Mouse (Mus musculus) erythroid progenitor cell, adult 5-6 weeks (primary cell): ENCODE measurements around the gene Gstp2. TPM values are rescaled to one million over a fixed set of nuclear protein-coding genes. Genes with fewer than 3 reads are reported as not detected.
"Not testable (repeated sequence)": the region's sequence is repeated elsewhere in the genome, so short reads cannot be mapped to it uniquely, and the experiment has no call there.

Experiments
- ATAC-seq: replicated peaks from 2 replicates; pipeline ENCODE4 v1.8.0; 2016; ENCODE audit warnings: moderate number of reproducible peaks, mild to moderate bottlenecking, moderate TSS enrichment, inconsistent platforms; ENCODE audit not compliant: poor library complexity, low FRiP score, severe bottlenecking
- total RNA-seq, 2 experiments: library from RNA; stranded (forward) in 1 of 2; stranded (reverse) in 1 of 2; fragments of 150-400 nt in 1 of 2; fragments of 186-747, 209-891 nt in 1 of 2; gene quantifications; 2 replicates each; pipeline versions ENCODE4 v1.2.3 to v1.2.4; 2015 to 2017; ENCODE audit warnings: low replicate concordance in 2 of 2

Gstp2 gene
- total RNA-seq, 2 experiments from 2014 or later = 3.2 TPM; not detected in 1

DNA sequence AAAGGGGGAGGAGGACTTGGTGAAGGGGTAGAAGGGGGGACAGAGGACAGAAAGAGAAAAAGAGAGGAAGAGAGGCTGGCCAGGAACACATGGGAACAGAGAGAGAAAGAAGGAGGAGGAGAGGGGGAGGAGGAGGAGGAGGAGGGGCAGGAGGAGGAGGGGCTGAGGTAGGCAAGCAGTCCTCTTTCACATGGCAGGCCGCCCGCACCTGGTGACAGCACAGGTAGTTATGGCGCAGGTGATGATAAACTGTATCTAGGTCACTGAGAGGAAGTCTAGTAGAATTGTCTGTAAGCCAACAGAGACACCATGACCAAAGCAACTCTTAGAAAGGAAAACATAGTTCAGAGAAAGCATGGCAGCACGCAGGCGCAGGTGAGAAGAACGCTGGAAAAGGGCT, 25.6 kb upstream of the Gstp2 start:
- no peak for ATAC-seq

DNA sequence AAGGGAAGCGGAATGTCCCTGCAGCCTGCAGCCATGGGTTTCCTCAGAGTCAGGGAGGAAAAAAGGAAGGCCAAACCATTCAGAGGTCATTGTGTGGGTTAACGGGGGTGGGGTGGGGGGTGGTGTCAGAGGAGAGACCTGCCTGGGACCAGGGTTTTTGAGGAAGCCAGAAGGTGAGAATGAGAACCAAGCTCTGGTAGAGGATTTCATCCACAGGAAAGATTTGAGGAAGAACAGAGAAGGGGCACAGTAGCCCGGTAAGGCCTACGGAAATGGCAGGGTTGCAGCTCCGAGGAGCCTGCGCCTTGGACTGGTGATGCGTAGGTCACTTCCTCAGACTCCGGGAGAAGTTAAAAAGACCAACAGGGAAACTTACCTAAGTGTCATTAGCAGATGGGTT, 24.9 kb upstream of the Gstp2 start:
- ATAC-seq = no peak

DNA sequence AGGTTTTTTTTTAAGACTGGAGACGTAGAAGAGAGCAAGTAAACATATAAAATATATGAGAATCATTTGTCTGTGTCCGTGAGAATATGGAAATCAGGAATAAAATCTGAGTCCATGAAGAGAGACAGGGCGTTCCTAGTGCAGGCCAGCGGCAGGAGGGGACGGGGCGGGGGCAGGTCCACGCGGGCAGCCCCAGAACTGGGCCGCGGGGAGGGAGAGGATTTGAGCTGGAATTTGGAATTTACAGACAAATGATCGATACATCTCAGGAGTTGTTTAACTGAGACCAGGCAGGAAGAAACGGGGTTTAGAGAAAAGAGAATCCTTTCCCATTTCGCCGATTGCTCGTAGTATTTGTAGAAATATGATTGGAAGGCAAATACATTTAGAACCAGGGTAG, 24.5 kb upstream of the Gstp2 start:
- ATAC-seq = no peak

DNA sequence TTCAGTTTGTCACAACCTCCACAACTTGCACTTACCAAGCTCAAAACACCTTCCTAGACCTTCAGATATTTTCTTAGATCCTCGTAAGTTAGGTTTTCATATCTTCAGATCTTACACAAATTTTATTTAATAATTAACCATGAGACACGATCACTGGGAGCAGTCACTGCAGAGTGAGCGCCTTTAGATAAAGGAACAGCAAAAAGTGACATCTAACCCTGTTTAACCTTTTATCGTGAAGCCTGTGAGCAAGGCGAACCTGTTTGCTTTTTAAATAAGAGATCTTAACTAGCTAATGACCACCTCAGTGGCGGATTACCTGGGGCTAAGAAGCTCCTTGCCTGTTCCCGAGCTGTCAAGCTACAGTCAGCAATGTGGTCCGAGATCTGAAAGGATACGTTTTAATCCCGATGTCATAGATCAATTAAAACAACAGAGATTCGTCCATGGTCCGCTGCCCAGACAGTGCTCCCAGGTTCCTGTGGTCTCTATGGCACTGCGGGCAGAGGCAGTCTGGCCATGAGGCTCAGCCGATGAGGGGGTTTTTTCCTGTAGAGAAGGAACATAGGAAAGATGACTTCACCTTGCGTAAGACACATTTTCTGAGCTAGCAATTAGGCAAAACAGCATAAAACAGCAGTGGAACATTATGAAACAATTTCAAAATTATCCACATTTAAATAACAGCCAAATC, 23.0 kb upstream of the Gstp2 start:
- ATAC-seq = no peak

DNA sequence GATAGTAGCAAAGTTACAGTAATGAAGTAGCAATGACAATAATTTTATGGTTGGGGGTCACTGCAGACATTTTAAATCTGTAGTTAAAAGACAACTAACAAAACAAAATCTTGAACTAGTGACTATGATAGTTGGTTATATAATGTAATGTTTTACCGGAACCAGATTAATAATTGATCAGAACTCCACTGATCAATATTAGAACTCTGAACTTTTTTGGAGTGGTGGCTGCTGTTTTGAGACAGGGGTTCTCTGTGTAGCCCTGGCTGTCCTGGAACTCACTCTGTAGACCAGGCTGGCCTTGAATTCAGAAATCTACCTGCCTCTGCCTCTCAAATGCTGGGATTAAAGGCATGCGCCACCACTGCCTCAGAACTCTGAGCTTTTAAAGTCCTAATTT, 22.4 kb upstream of the Gstp2 start:
- ATAC-seq = not testable (repeated sequence)

DNA sequence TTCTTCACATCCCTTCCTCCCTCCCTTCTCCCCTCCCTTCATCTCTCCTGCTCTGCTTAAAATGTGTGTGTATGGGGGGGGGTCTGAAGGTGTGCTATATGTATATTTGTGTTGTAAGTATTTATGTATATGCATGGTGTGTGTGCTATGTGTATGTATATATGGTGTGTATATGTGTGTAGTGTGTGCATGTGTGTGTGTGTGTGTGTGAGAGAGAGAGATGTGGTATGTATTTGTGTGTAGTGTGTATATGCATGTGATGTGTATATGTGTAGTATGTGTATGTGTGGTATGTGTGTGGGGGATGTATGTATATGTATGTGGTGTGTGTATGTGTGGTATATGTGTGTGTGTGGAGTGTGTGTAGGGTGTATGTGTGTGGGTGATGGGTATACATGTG, 21.1 kb upstream of the Gstp2 start:
- no peak for ATAC-seq

DNA sequence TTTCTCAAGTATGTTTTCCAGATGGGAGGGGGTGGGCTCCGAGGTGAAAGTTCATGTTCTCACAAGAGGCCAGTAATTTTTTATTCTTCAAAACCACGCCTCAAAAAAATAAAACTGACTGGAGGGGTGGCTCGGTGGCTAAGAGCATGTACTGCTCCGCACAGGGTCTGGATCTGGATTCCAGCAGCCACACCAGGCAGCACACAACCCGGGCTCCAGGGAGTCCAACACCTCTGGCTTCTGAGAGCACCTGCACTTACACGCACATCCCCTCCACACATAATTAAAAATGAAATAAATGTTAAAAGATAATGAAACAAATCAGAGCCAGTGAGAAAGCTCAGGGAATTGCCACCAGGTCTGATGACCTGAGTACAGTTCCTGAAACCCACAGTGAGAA, 20.5 kb upstream of the Gstp2 start:
- no peak for ATAC-seq

DNA sequence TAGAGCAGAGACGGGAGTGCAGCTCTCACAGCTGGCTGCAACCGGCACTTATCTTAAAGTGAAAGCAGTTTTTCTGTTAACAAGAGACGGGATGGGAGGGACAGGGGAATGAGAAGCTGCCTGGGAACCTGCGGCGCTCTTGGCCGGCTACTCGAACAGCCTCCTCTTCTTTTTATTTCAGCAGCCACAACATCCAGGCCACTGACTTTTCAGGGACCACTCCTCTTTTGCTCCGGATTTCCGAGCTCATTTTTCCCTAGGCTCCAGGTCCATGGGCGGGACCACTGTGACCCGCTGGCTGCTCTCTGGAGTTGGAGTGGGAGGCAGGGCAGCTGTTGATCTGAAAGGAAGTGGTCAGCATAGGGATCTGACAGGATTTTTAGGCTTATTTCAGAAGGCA, 18.7 kb upstream of the Gstp2 start:
- not testable (repeated sequence) for ATAC-seq

DNA sequence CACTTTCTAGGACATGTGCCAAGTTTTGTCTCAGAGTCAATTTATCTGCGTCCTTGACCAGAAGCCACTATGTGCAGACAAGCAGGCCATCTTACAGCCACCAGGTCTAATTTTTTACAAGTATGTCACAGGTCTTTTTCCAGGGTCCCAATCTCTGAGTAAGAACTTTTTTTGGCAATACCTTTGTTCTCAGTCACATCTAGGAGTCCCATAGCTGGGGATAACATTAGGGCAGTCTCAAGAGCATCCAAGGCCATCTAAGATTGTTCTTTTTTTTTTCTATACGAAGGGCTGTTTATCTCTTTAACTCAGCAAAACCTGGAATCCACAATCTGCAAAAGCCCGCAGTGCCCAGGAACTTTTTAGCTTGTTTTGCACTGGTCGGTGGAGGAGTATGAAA, 17.5 kb upstream of the Gstp2 start:
- ATAC-seq = not testable (repeated sequence)

DNA sequence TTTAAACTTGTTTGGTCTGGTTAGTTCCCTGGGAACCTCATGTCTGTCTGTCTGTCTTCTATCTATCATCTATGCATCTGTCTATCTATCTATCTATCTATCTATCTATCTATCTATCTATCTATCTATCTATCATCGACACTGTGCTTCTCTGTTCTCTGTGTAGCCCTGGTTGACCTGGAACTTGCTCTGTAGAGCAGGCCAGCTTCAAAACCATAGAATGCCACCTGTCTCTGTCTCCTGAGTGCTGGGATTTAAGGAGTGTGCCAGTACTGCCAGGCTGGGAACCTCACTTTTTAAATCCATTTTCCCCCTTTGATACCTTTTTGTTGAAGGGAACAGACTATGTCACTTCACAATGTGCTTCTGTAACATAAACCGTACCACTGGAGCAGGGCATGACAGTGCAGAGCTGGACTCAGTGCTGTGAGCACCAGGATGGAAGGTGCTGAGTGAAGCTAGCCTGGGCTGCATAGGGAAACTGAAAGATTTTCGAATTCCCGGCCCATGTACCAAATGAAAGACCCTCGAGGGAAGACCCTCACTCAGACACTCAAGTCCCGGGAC, 15.2 kb upstream of the Gstp2 start:
- no peak for ATAC-seq

DNA sequence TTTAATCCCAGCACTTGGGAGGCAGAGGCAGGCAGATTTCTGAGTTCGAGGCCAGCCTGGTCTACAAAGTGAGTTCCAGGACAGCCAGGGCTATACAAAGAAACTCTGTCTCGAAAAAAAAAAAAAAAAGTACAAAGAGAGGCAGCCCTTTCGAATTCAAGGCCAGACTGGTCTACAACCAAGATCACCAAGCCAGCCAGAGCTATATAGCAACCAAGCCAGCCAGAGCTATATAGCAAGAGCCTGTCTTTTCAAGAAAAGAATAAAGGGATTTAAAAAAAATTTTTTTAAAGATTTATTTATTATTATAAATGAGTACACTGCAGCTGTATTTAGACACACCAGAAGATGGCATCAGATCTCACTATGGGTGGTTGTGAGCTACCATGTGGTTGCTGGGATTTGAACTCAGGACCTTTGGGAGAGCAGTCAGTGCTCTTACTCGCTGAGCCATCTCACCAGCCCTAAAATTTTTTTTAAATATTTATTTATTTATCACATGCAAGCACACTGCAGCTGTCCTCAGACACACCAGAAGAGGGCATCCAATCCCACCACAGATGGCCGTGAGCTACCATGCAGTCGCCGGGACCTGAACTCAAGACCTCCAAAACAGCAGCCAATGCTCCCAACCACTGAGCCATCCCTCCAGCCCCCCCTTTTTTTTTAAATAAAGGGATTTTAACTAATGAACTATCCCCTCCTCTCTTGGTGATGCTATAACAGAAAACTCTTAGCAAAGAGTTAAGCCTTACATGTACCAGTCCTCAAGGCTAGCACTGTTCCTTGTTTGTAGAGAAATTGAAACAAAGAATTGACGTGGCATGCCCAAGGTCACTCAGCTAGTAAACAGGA, 14.4 kb upstream of the Gstp2 start:
- ATAC-seq = not testable (repeated sequence)

DNA sequence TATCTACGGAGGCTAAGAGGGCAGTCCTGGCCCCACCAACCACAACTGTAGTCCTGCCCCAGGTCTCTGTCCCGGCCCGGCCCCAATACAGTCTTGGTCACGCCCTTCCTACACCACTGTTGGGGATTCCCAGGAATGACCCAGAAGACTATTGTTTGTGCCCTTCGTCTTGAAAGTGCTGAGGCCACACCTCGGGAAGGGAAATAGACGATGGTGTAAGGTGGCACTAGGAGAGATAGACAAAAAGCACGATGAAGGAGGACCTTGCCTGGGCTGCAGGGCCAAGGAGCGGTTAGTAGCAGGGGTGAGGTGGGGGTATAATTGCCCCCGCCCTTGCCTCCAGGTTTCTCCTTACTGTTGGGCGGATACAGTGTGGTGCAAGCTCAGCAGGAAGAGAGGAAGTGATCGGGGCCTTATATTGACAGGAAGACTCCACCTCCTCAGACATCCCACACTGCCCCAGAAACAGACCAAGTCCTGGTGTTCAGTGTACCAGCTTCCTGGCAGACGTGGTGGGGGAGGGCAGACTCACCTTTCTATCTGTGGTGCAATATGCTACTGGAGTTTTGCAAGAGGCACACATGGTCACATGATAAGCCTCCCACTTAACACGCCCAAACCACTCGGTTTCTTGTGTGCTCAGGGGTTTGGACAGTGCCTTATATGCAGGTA, 13.4 kb upstream of the Gstp2 start, which contains the start of gene Gstp3:
Gstp3 (minus strand) TSS at position 501 of the 672 bp plus-strand sequence.
- peak; percentile 96 for ATAC-seq

DNA sequence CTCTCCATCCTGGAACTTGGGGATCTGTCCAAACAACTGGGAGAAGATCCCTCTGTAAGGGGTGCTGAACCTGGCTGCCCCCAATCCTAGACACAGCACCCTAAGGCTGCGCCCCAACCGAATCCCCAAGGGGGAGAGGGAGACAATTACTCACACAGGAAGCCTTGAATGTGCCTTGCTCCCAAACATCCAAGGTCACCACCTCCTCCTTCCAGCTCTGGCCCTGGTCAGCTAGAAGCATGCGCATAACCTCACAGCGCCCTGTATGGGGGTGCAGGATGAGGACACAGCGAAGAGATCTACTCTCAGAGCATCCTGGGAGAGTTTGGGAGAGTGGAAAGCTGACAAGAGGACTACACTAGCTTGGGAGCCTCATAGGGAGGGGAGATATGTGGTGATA, 12.8 kb upstream of the Gstp2 start:
- ATAC-seq = 0 out of 2 replicates have a peak, but pooled peaks have one; percentile 5

DNA sequence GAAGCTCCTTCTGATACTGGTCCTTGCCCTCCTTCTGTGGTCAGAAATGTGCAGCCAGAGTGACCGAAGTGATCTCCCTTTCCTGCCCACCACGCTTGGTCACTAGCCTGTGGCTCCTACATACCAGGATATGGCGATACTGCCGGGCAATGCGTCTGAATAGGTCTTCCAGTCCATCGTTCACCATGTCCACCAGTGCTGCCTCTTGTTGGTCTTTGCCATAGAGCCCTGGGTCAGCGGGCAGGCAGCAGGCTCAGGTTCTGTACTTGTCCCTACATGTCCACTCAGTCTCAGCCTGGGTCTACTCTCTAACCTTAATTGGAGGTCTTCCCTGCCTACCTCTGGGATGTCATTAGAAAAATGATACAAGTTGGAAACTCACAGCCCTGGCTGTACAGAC, 12.1 kb upstream of the Gstp2 start:
- ATAC-seq = no peak

DNA sequence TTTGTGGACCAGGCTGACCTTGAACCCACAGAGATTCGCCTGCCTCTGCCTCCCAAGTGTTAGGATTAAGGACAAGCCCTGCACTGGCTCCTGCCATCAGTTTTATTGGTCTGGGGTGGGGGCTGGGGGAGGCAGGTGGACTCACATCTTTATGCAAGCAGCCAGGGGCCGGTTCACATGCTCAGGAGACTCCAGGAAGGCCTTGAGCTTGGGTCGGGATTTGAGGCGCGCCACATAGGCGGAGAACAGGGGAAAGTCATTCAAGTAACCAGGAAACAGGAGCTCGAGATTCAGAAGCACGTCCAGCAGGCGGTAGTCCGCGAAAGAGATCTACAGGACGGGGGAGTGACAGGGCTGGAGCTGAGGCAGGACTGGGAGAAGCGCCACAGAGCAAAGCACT, 11.6 kb upstream of the Gstp2 start:
- no peak for ATAC-seq

DNA sequence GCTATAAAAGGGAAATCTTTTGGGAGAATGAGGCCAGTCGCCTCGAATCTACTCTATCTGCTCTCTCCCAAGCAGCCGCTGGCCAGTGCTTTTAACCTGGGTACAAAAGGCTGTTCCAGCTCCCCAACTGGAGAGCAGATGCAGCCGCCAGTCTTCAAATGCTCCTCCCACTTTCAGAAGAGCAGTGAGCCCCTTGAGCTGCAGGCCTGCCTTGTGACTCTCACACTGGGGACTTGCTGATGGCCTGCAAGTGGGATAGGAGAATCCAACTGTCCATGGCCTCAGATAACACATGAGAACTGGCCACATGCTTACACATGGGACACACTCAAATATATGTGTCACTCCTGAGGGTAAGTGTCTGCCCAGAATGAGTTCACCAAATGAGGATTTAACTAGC, 10.9 kb upstream of the Gstp2 start:
- no peak for ATAC-seq

DNA sequence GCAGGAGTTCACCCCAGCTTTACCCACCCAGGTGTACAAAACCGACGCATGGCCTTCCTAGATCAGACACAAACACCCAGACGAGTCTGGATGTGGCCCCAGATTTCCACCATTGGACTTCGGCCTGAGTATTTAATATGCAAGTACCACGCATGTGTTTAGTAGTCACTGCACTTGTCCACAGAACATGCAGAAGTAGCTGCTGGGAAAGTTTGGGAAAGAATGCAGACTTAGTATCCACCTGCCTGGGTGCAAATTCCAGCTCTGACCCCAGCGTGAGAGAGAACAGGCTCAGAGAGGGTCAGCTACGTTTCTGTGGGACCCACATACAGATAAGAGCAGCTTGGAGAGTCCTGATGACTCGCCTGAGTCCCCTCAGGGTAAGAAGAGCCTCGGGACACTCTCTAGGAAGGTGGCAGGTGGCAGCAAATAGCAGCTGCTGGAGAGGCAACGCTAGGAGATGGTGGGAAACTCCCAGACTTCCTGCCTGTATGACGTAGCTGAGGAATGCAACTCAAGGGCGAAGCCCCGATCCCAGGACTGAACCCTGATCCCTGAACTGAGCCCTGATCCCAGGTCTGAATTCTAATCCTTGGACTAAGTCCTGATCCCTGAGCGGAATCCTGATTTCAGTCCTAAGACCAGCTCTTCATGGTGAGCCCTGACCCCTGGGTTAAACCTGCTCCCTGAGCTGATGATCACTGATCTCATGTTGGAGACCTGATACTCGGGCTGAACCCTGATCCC, 10.3 kb upstream of the Gstp2 start:
- no peak for ATAC-seq

DNA sequence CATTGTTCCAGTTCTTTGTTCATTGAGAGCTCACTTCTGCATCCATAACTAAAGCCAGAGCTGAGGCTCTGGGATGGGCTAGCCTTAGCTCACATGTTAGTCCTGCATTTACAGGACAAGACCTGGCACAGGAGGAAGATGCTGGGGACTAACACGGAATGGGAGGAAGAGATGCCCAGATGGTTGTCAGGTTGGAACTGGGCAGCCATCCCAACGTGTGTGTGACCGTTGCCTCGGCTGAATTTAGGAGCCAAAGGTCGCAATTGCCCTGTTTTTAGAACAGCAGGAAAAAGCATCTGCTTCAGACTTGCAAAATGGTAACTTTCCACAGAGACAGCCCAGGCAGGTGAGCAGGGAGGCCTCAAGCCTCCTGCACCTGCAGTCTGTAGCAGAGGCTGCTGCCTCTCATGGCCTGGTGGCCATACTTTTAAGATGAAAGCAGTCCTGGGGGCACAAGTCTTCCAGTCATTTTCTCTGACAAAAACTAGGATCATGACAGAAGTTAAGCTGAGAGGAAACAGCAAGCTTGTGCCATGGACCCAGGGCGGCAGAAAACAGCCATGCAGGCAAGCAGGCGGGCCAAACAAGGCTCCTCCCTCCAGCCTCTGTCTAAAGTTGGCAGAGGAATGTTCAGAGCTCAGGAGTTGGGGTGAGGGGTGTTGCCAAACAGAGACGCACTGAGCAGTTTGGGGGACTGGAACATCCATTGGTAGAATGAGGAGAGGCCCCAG, 9.6 kb upstream of the Gstp2 start:
- no peak for ATAC-seq

DNA sequence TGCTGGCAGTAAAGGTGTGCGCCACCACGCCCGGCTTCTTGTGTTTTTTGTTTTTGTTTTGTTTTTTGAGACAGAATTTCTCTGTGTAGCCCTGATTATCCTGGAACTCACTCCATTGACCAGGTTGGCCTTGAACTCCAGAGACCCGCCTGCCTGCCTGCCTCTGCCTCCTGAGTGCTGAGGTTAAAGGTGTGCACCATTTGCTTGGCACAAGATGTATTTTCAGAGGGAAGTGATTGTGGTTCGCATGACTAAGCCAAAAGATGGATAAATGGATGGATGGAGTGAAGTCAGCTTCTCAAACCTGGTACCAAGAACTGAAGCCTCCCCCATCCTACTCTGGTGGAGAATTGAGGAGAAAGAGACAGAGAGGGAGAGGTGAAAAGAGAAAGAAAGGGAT, 8.8 kb upstream of the Gstp2 start:
- ATAC-seq = no peak
